Mouse (Mus musculus) lung, adult 18-20 months (tissue): ENCODE data around the gene Cyp3a16.
"Not testable (repeated sequence)": the region's sequence is repeated elsewhere in the genome, so short reads cannot be mapped to it uniquely, and the experiment has no call there.

ENCODE experiments used
- DNase-seq, 2 experiments: peaks; one replicate each; pipeline ENCODE4 v3.0.0; 2022; ENCODE audit warnings: mixed read lengths in 2 of 2

Gene Cyp3a16

GRCm38 (mm10) chr5:145469623-145470022 is at the start of gene Cyp3a16:
TSS of gene Cyp3a16 (minus strand) at chr5:145469723.
- DNase-seq: not testable (repeated sequence)

- no peak for DNase-seq
These were observed 20.8 kb upstream of the Cyp3a16 start for GRCm38 (mm10) chr5:145490300-145490699.

- no peak for DNase-seq
These were observed 5.0 kb downstream of the Cyp3a16 start for GRCm38 (mm10) chr5:145464304-145465088.

DNA sequence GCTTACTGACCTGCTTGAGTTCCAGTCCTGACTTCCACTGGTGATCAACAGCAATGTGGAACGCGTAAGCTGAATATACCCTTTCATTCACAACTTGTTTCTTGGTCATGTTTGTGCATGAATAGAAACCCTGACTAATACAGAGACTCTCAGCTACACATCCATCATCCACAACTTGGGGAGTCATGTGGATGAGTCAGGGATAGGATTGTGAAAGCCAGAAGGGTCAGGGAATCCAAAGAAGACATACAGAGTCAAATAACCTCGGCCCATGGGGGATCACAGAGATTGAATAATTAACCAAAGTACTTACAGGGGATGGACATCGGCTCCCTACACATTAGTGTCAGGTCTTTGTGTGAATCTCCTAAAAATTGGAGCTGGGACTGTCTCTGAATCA is 7.2 kb downstream of the Cyp3a16 start:
- DNase-seq: no peak

GRCm38 (mm10) chr5:145454389-145454788 is 15.1 kb downstream of the Cyp3a16 start:
- DNase-seq: no peak

GRCm38 (mm10) chr5:145433688-145434087 is 35.8 kb downstream of the Cyp3a16 start:
- no peak for DNase-seq

- no peak for DNase-seq
These were observed 38.5 kb downstream of the Cyp3a16 start for GRCm38 (mm10) chr5:145431004-145431403.

- DNase-seq: no peak
These were observed 47.2 kb downstream of the Cyp3a16 start for GRCm38 (mm10) chr5:145422287-145422686.

- DNase-seq: not testable (repeated sequence)
These were observed 54.1 kb downstream of the Cyp3a16 start for GRCm38 (mm10) chr5:145415416-145415815.
